Mouse (Mus musculus) heart, postnatal 0 days (tissue): ENCODE data around the gene Idua. TPM values are rescaled to one million over a fixed set of nuclear protein-coding genes. Genes with fewer than 3 reads are reported as not detected.

ENCODE experiments used
- ATAC-seq: fragments of 200-750 bp; cut with Nextera tagmentation; 2 replicates; pipeline ENCODE4 v1.8.0; 2017; ENCODE audit warnings: low read depth, moderate number of reproducible peaks, moderate library complexity; ENCODE audit not compliant: insufficient read depth
- DNase-seq: peaks from one replicate; pipeline ENCODE4 v3.0.0-alpha.2; 2016; ENCODE audit warnings: low spot score
- H3K27ac ChIP-seq: fragments of 300-500 bp; sonication (generic); 2 replicates; pipeline ENCODE4 v1.5.1; 2014; ENCODE audit warnings: low read depth, mild to moderate bottlenecking
- H3K27me3 ChIP-seq: fragments of 300-500 bp; sonication (generic); 2 replicates; pipeline ENCODE4 v1.6.1; 2014; ENCODE audit warnings: low read length, mixed read lengths; ENCODE audit not compliant: control insufficient read depth, insufficient read depth
- H3K36me3 ChIP-seq: fragments of 300-500 bp; sonication (generic); replicated peaks from 2 replicates; pipeline ENCODE4 v1.6.1; 2014; ENCODE audit warnings: low read length, mixed read lengths; ENCODE audit not compliant: control insufficient read depth, insufficient read depth
- H3K4me1 ChIP-seq: fragments of 300-500 bp; sonication (generic); 2 replicates; pipeline ENCODE4 v1.6.1; 2014; ENCODE audit warnings: antibody characterized with exemption; ENCODE audit not compliant: control insufficient read depth, insufficient read depth
- H3K4me2 ChIP-seq: fragments of 300-500 bp; sonication (generic); 2 replicates; pipeline ENCODE4 v1.6.1; 2014; ENCODE audit warnings: low read depth, mild to moderate bottlenecking, low read length, moderate library complexity
- H3K4me3 ChIP-seq: fragments of 300-500 bp; sonication (generic); 2 replicates; pipeline ENCODE4 v1.5.1; 2014; ENCODE audit warnings: low read depth, low read length
- H3K9ac ChIP-seq: fragments of 300-500 bp; sonication (generic); replicated peaks from 2 replicates; pipeline ENCODE4 v1.6.1; 2014; ENCODE audit warnings: low read depth, low read length, mixed read lengths
- H3K9me3 ChIP-seq: fragments of 300-500 bp; sonication (generic); replicated peaks from 2 replicates; pipeline ENCODE4 v1.6.1; 2016; ENCODE audit warnings: low read length; ENCODE audit not compliant: control insufficient read depth
- CTCF ChIP-seq: IDR thresholded peaks from 2 replicates; pipeline ENCODE4 v1.5.1; 2016; ENCODE audit warnings: antibody characterized with exemption, control low read depth, low read depth
- EP300 ChIP-seq: IDR thresholded peaks from 2 replicates; pipeline ENCODE4 v1.6.1; 2016; ENCODE audit warnings: antibody characterized with exemption, low read depth
- WGBS: fragments of 180-500 bp; shearing (Covaris S2); extraction: QIAGEN DNeasy Blood & Tissue Kit; methylation state at CpG from one replicate; pipeline ENCODE4 v1.1.7; 2014; 5-methylcytosine and 5-hydroxymethylcytosine counted together
- polyA plus RNA-seq: library from polyadenylated mRNA; unstranded; fragments of >200 nt; fragmentation: Nextera tagmentation; extraction: Ambion mirVana; gene quantifications from 2 replicates; pipeline ENCODE4 v1.2.1, GENCODE M21; 2015
- total RNA-seq: library from RNA; depleted of rRNA; stranded (reverse); fragments of >200 nt; gene quantifications from 2 replicates; pipeline ENCODE4 v1.2.3, GENCODE M21; 2014; ENCODE audit warnings: low replicate concordance

Idua gene
- total and polyA plus RNA-seq, 2 experiments from 2014 or later: 9.6 to 25.6 TPM

DNA sequence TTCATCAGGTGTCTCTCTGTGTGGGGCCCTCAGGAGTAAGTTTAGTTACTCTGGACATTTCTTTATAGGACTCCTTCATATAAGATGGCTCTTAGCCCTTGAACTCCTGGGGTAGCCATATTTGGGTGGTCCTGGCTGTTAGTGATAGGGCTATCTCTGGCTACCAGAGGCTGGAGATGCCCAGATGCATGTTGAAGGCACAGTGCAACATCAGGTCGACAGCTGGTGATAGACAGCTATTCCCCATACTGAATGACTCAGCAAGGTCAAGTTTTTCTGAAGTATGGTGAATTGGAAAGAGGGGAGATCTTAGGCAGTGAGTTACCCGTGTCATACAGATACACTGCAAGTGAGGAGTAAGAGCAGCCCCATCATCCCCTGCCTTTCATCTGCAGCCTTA lies 47.6 kb downstream of the Idua start:
- Histone ChIP-seq H3K36me3 (peaks cover 19% of the 10 kb centered on the region), H3K9me3 (no peaks in the 10 kb centered on the region), H3K4me3 (no peak overlapping the region), H3K4me2 (no peak overlapping the region), H3K9ac (no peak overlapping the region), H3K27ac (no peak overlapping the region), H3K27me3 (no peaks in the 10 kb centered on the region), H3K4me1 (no peaks in the 10 kb centered on the region)
- 59% methylated on average over 2 of the region's 2 CpGs for WGBS
- ATAC-seq (no peak), DNase-seq (no peak)
- TF ChIP-seq CTCF: no peak
- no peak for TF ChIP-seq EP300

DNA sequence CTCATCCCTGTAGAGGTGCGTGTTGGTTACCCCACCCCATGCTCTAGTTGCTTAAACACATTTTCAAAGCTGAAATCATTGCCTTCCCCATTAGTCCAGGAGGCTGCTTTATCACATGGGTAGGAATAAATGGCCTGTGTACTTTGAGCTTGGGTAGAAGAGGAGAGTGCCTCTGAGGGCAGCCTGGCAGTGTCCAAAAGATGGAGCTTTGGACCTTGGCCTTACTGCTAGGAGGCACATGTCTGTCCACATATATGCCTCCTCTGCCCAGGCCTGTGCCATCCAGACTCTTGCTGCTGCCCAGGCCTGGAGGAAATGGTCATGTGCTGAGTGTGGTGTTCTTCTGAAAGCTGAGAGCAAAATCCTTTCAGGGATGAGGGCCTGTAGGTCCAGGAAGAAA lies 48.3 kb downstream of the Idua start:
- WGBS: 96% methylated on average over 1 of the region's 1 CpGs

DNA sequence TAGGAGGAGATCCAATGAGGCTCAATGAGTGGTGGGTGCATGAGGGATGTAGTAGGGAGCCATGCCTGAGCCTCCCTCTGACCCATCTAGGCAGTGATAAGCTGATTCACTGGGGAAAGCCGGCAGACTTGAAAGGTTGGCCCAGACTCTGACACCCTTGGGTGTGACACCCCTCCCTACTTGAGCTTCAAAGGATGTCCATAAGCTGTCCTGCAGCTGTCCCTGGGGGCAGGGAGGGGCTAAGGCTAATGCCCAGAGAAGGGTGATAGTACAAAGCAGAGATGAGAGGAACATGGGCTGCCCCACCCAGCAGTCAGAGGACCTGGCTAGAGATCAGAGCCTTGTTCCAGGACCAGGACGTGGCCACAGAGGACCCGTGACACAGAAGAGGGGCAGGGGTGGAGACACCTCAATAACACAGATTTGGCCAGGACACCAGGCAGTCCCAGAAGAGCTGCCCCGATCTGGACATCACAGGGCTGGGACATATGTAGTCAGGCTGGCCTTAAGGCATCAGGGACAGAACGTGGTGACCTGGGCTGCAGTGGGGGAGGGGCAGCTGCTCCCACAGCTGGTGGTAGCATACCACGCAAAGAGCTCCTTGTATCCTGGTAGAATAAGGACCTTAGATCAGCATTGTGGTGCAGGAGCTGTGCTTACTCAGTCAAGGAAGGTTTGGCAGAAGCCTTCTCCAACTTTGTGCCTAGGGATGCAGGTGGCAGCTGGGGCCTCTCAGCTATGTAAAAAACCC lies 49.0 kb downstream of the Idua start:
- no peak overlapping the region for H3K27ac ChIP-seq
- H3K9ac ChIP-seq: no peak overlapping the region
- WGBS: 47% methylated on average over 6 of the region's 6 CpGs
- H3K4me3 ChIP-seq: no peak overlapping the region
- H3K4me1 ChIP-seq: no peaks in the 10 kb centered on the region
- ATAC-seq (no peak), DNase-seq (no peak)
- TF ChIP-seq CTCF: no peak
- no peak for TF ChIP-seq EP300
- H3K4me2 ChIP-seq: no peak overlapping the region
- H3K9me3 ChIP-seq: no peaks in the 10 kb centered on the region
- no peaks in the 10 kb centered on the region for H3K27me3 ChIP-seq
- H3K36me3 ChIP-seq: peaks cover 19% of the 10 kb centered on the region

More for the DNA sequence above, 48.3 kb downstream of the Idua start:
- H3K9me3 ChIP-seq: no peaks in the 10 kb centered on the region
- peaks cover 19% of the 10 kb centered on the region for H3K36me3 ChIP-seq
- H3K27me3 ChIP-seq: no peaks in the 10 kb centered on the region
- H3K4me1 ChIP-seq: no peaks in the 10 kb centered on the region
- H3K4me2 ChIP-seq: no peak overlapping the region
- ATAC-seq (no peak), DNase-seq (no peak)
- no peak overlapping the region for H3K27ac ChIP-seq
- H3K4me3 ChIP-seq: no peak overlapping the region
- no peak overlapping the region for H3K9ac ChIP-seq
- TF ChIP-seq CTCF: no peak
- no peak for TF ChIP-seq EP300

- Histone ChIP-seq H3K4me3 (no peak overlapping the region), H3K27me3 (no peaks in the 10 kb centered on the region), H3K36me3 (no peaks in the 10 kb centered on the region), H3K4me1 (no peaks in the 10 kb centered on the region), H3K27ac (no peak overlapping the region), H3K9ac (no peak overlapping the region), H3K4me2 (no peak overlapping the region), H3K9me3 (no peaks in the 10 kb centered on the region)
- TF ChIP-seq CTCF (no peak), EP300 (no peak)
- WGBS: 69% methylated on average over 5 of the region's 6 CpGs
- no peak for DNase-seq
- no peak for ATAC-seq
Observed at GRCm38 (mm10) chr5:108711968-108712367, 51.8 kb downstream of the Idua start.

GRCm38 (mm10) chr5:108713096-108713495 lies 53.0 kb downstream of the Idua start:
- H3K27ac ChIP-seq: no peak overlapping the region
- 76% methylated on average over 2 of the region's 2 CpGs for whole genome bisulfite sequencing
- H3K4me3 ChIP-seq: no peak overlapping the region

GRCm38 (mm10) chr5:108713691-108714090 lies 53.6 kb downstream of the Idua start:
- ATAC-seq: no peak
- no peak for DNase-seq
- no peaks in the 10 kb centered on the region for H3K4me1 ChIP-seq
- no peak overlapping the region for H3K27ac ChIP-seq
- no peak overlapping the region for H3K4me2 ChIP-seq
- H3K4me3 ChIP-seq: no peak overlapping the region
- H3K9me3 ChIP-seq: no peaks in the 10 kb centered on the region
- H3K27me3 ChIP-seq: no peaks in the 10 kb centered on the region
- TF ChIP-seq CTCF (no peak), EP300 (no peak)
- no peaks in the 10 kb centered on the region for H3K36me3 ChIP-seq
- no peak overlapping the region for H3K9ac ChIP-seq

More at GRCm38 (mm10) chr5:108713096-108713495, 53.0 kb downstream of the Idua start:
- DNase-seq: no peak
- TF ChIP-seq EP300 (no peak), CTCF (no peak)
- H3K4me2 ChIP-seq: no peak overlapping the region
- H3K36me3 ChIP-seq: no peaks in the 10 kb centered on the region
- no peak overlapping the region for H3K9ac ChIP-seq
- no peaks in the 10 kb centered on the region for H3K27me3 ChIP-seq
- H3K4me1 ChIP-seq: no peaks in the 10 kb centered on the region
- H3K9me3 ChIP-seq: no peaks in the 10 kb centered on the region
- no peak for ATAC-seq
